Mouse (Mus musculus) frontal cortex, adult (tissue): ENCODE measurements around the gene Klf12.
A peak's percentile ranks its signal among the peaks of the same experiment; 100 is the strongest.

Experiments
- ATAC-seq: cut with Nextera tagmentation; 2 replicates; pipeline ENCODE4 v1.9.2; 2017; ENCODE audit warnings: mild to moderate bottlenecking, moderate library complexity, mixed read lengths; ENCODE audit not compliant: low TSS enrichment

Klf12 gene

GRCm38 (mm10) chr14:100284119-100284860, at the start of gene Klf12:
TSS of gene Klf12 (minus strand) at chr14:100284679.
- ATAC-seq = peak; percentile 39

- no peak for ATAC-seq
Observed at GRCm38 (mm10) chr14:100333369-100333768, 48.9 kb upstream of the Klf12 start.

GRCm38 (mm10) chr14:100328602-100329276, 44.3 kb upstream of the Klf12 start:
- no peak for ATAC-seq

GRCm38 (mm10) chr14:100324303-100324702, 39.8 kb upstream of the Klf12 start:
- ATAC-seq = no peak

GRCm38 (mm10) chr14:100322012-100322411, 37.5 kb upstream of the Klf12 start:
- ATAC-seq = no peak

- no peak for ATAC-seq
Observed at GRCm38 (mm10) chr14:100316780-100317179, 32.3 kb upstream of the Klf12 start.

- ATAC-seq = no peak
Observed at GRCm38 (mm10) chr14:100314099-100314498, 29.6 kb upstream of the Klf12 start.

GRCm38 (mm10) chr14:100300905-100301304, 16.4 kb upstream of the Klf12 start:
- ATAC-seq = no peak

GRCm38 (mm10) chr14:100298892-100299291, 14.4 kb upstream of the Klf12 start:
- no peak for ATAC-seq

- peak; percentile 29 for ATAC-seq
Observed at GRCm38 (mm10) chr14:100286586-100287241, 2.2 kb upstream of the Klf12 start.

- ATAC-seq = peak; percentile 64
Observed at GRCm38 (mm10) chr14:100285656-100286585, 1.4 kb upstream of the Klf12 start.

GRCm38 (mm10) chr14:100284861-100285655, 579 bp upstream of the Klf12 start:
- ATAC-seq = peak; percentile 29

GRCm38 (mm10) chr14:100283411-100284118, 914 bp downstream of the Klf12 start:
- ATAC-seq = no peak

GRCm38 (mm10) chr14:100282651-100283050, 1.8 kb downstream of the Klf12 start:
- ATAC-seq = no peak

GRCm38 (mm10) chr14:100281734-100282133, 2.7 kb downstream of the Klf12 start:
- no peak for ATAC-seq

- ATAC-seq = no peak
Observed at GRCm38 (mm10) chr14:100274179-100274578, 10.3 kb downstream of the Klf12 start.

- ATAC-seq = peak; percentile 39
Observed at GRCm38 (mm10) chr14:100260531-100260930, 23.9 kb downstream of the Klf12 start.

- ATAC-seq = no peak
Observed at GRCm38 (mm10) chr14:100243046-100243445, 41.4 kb downstream of the Klf12 start.

GRCm38 (mm10) chr14:100239874-100240273, 44.6 kb downstream of the Klf12 start:
- no peak for ATAC-seq

GRCm38 (mm10) chr14:100236757-100237156, 47.7 kb downstream of the Klf12 start:
- ATAC-seq = no peak
